In genomic region chr9:47103966-47104365, GRCm38 (mm10) we compare ENCODE assay signal across 18 mouse cellular contexts.
DNase-seq lines count a peak whose midpoint lies in the region; ATAC-seq lines count a peak whose summit lies in the region.
"Had no signal": no experiment of that assay in that cellular context is flagged by ENCODE, and none has a peak within 500 bp of the region (broad histone marks: within the 10 kb centered on the region; RNA-seq: fewer than 3 reads in every experiment).

No protein-coding gene starts in this region.

- no peak overlapping the region for H3K4me2 ChIP-seq in hindbrain, embryonic 14.5 days (replicated peaks)
- H3K4me2 ChIP-seq in hindbrain, embryonic 11.5 days (replicated peaks; ENCODE audit: low read depth, low read length), result no peak overlapping the region
- H3K4me2 ChIP-seq: kidney, embryonic 15.5 days; liver, embryonic 13.5 days; neural tube, embryonic 12.5 days had no signal

- WGBS in hindbrain, embryonic 14.5 days, result 37% methylated on average over 5 of the region's 5 CpGs
- WGBS in hindbrain, embryonic 11.5 days, result 88% methylated on average over 5 of the region's 5 CpGs

- no peaks in the 10 kb centered on the region for H3K36me3 ChIP-seq in hindbrain, embryonic 14.5 days (replicated peaks; ENCODE audit: control insufficient read depth, insufficient read depth)
- H3K36me3 ChIP-seq in hindbrain, embryonic 11.5 days (ENCODE audit: control insufficient read depth, insufficient read depth, low read length), result no peaks in the 10 kb centered on the region
- H3K36me3 ChIP-seq: G1E; kidney, embryonic 15.5 days; liver, embryonic 13.5 days; neural tube, embryonic 12.5 days had no signal

- no peak overlapping the region for H3K27ac ChIP-seq in hindbrain, embryonic 14.5 days
- H3K27ac ChIP-seq in hindbrain, embryonic 11.5 days (ENCODE audit: low read depth, low read length), result no peak overlapping the region
- H3K27ac ChIP-seq: kidney, embryonic 15.5 days; layer of hippocampus, adult 2 months; liver, embryonic 13.5 days; macrophage; neural tube, embryonic 12.5 days had no signal

- ATAC-seq in hindbrain, embryonic 14.5 days (ENCODE audit: low FRiP score), result no peak
- ATAC-seq in hindbrain, embryonic 11.5 days (ENCODE audit: low FRiP score), result no peak
- ATAC-seq: midbrain, embryonic 16.5 days had no signal

- no peaks in the 10 kb centered on the region for H3K9me3 ChIP-seq in hindbrain, embryonic 14.5 days (ENCODE audit: control insufficient read depth, low read length)
- H3K9me3 ChIP-seq in hindbrain, embryonic 11.5 days (ENCODE audit: control insufficient read depth, low read length), result no peaks in the 10 kb centered on the region
- H3K9me3 ChIP-seq: kidney, embryonic 15.5 days; liver, embryonic 13.5 days; neural tube, embryonic 12.5 days had no signal

- H3K4me1 ChIP-seq in hindbrain, embryonic 14.5 days (replicated peaks; ENCODE audit: control insufficient read depth, insufficient read depth, low read length), result 0 out of 2 replicates have a peak, but pooled peaks cover 6% of the 10 kb centered on the region
- no peaks in the 10 kb centered on the region for H3K4me1 ChIP-seq in hindbrain, embryonic 11.5 days (replicated peaks; ENCODE audit: control insufficient read depth, insufficient read depth, low read length)
- H3K4me1 ChIP-seq: kidney, embryonic 15.5 days; liver, embryonic 13.5 days; neural tube, embryonic 12.5 days had no signal

- H3K4me3 ChIP-seq in hindbrain, embryonic 14.5 days (replicated peaks; ENCODE audit: low read length), result no peak overlapping the region
- no peak overlapping the region for H3K4me3 ChIP-seq in hindbrain, embryonic 11.5 days (ENCODE audit: low read depth, low read length)
- H3K4me3 ChIP-seq: kidney, embryonic 15.5 days; layer of hippocampus, adult 2 months; liver, embryonic 13.5 days; neural tube, embryonic 12.5 days had no signal

- H3K27me3 ChIP-seq in hindbrain, embryonic 14.5 days (ENCODE audit: control insufficient read depth, insufficient read depth, low read length), result no peaks in the 10 kb centered on the region
- H3K27me3 ChIP-seq in hindbrain, embryonic 11.5 days (ENCODE audit: control insufficient read depth, insufficient read depth, low read length), result no peaks in the 10 kb centered on the region
- H3K27me3 ChIP-seq: kidney, embryonic 15.5 days; liver, embryonic 13.5 days; neural tube, embryonic 12.5 days had no signal

- DNase-seq in hindbrain, embryonic 14.5 days (ENCODE audit: low spot score), result peak; percentile 61
- DNase-seq in hindbrain, embryonic 11.5 days (ENCODE audit: low spot score), result no peak
- DNase-seq in retina, postnatal 1 day, result peak; percentile 69
- DNase-seq in retina, embryonic 14.5 days (ENCODE audit: low spot score), result no peak
- DNase-seq in adrenal gland, postnatal 25 days, result peak; percentile 7
- peak; percentile 89 to 90 for DNase-seq in cerebellum, postnatal 10 days
- DNase-seq in gastrocnemius, postnatal 4 days (ENCODE audit: low spot score in 2 of 2), result no peak
- DNase-seq in spleen, postnatal 4 days (ENCODE audit: low spot score in 2 of 2), result no peak
- DNase-seq: heart, adult 11 months; heart, postnatal 10 days; liver, embryonic 13.5 days; thymus, adult 18-20 months had no signal

- no peak overlapping the region for H3K9ac ChIP-seq in hindbrain, embryonic 14.5 days
- H3K9ac ChIP-seq in hindbrain, embryonic 11.5 days (ENCODE audit: low read depth, low read length), result no peak overlapping the region
- H3K9ac ChIP-seq: kidney, embryonic 15.5 days; liver, embryonic 13.5 days; neural tube, embryonic 12.5 days had no signal

Comparison
In these comparisons a context has a peak if more than half of its experiments do, and no peak if none do; other contexts are left out.
1. DNase-seq: peak in hindbrain, embryonic 14.5 days (single experiment), retina, postnatal 1 day (single experiment), adrenal gland, postnatal 25 days (single experiment) and cerebellum, postnatal 10 days (2 of 2); none in hindbrain, embryonic 11.5 days (single experiment), retina, embryonic 14.5 days (single experiment), gastrocnemius, postnatal 4 days (0 of 2) and spleen, postnatal 4 days (0 of 2).